Mouse (Mus musculus): Measurements from ENCODE around the gene Cldn17. TPM values are rescaled to one million over a fixed set of nuclear protein-coding genes. Genes with fewer than 3 reads are reported as not detected.

Cldn17 gene
- not detected in 2 replicates for polyA plus RNA-seq (2015; fragmentation: Nextera tagmentation; extraction: Ambion mirVana)

GRCm38 (mm10) chr16:88506878-88507277 lies at the start of gene Cldn17:
Gene Cldn17 (minus strand): TSS chr16:88506978.
- 67% methylated on average over 6 of the region's 6 CpGs for WGBS (ENCODE audit: insufficient replicate concordance)
- no peak within 1 kb of the TSS for H3K4me2 ChIP-seq
- H3K27ac ChIP-seq, result no peak within 1 kb of the TSS
- no peak for DNase-seq
- no peaks in the 10 kb centered on the region for H3K9me3 ChIP-seq (replicated peaks)
- no peak within 1 kb of the TSS for H3K4me3 ChIP-seq (replicated peaks)
- H3K4me1 ChIP-seq (replicated peaks), result no peaks in the 10 kb centered on the region
- ATAC-seq (ENCODE audit: low read depth), result no peak
- no peaks in the 10 kb centered on the region for H3K27me3 ChIP-seq
- no peaks in the 10 kb centered on the region for H3K36me3 ChIP-seq
- H3K9ac ChIP-seq, result no peak within 1 kb of the TSS

GRCm38 (mm10) chr16:88542488-88542887 lies 35.7 kb upstream of the Cldn17 start:
- H3K9ac ChIP-seq, result no peak overlapping the region
- DNase-seq, result no peak
- no peaks in the 10 kb centered on the region for H3K27me3 ChIP-seq
- H3K27ac ChIP-seq, result no peak overlapping the region
- H3K4me2 ChIP-seq, result no peak overlapping the region
- ATAC-seq (ENCODE audit: low read depth), result no peak
- H3K9me3 ChIP-seq (replicated peaks), result no peaks in the 10 kb centered on the region
- H3K36me3 ChIP-seq, result no peaks in the 10 kb centered on the region
- H3K4me1 ChIP-seq (replicated peaks), result no peaks in the 10 kb centered on the region
- H3K4me3 ChIP-seq (replicated peaks), result no peak overlapping the region
- WGBS (ENCODE audit: insufficient replicate concordance), result 41% methylated on average over 6 of the region's 6 CpGs

GRCm38 (mm10) chr16:88539841-88540487 lies 33.2 kb upstream of the Cldn17 start:
- H3K36me3 ChIP-seq, result no peaks in the 10 kb centered on the region
- DNase-seq (no peak), ATAC-seq (ENCODE audit: low read depth) (no peak)
- no peaks in the 10 kb centered on the region for H3K4me1 ChIP-seq (replicated peaks)
- H3K27ac ChIP-seq, result no peak overlapping the region
- H3K9me3 ChIP-seq (replicated peaks), result no peaks in the 10 kb centered on the region
- H3K4me3 ChIP-seq (replicated peaks), result no peak overlapping the region
- H3K9ac ChIP-seq, result no peak overlapping the region
- 36% methylated on average over 3 of the region's 3 CpGs for WGBS (ENCODE audit: insufficient replicate concordance)
- no peak overlapping the region for H3K4me2 ChIP-seq
- no peaks in the 10 kb centered on the region for H3K27me3 ChIP-seq

GRCm38 (mm10) chr16:88511348-88511747 lies 4.6 kb upstream of the Cldn17 start:
- Histone ChIP-seq H3K27me3 (no peaks in the 10 kb centered on the region), H3K27ac (no peak overlapping the region), H3K9me3 (replicated peaks) (no peaks in the 10 kb centered on the region), H3K36me3 (no peaks in the 10 kb centered on the region), H3K4me3 (replicated peaks) (no peak overlapping the region), H3K4me2 (no peak overlapping the region), H3K4me1 (replicated peaks) (no peaks in the 10 kb centered on the region), H3K9ac (no peak overlapping the region)
- DNase-seq, result no peak
- no peak for ATAC-seq (ENCODE audit: low read depth)

GRCm38 (mm10) chr16:88508150-88508549 lies 1.4 kb upstream of the Cldn17 start:
- H3K4me2 ChIP-seq, result no peak overlapping the region
- no peaks in the 10 kb centered on the region for H3K27me3 ChIP-seq
- H3K36me3 ChIP-seq, result no peaks in the 10 kb centered on the region
- no peak for ATAC-seq (ENCODE audit: low read depth)
- no peak for DNase-seq
- no peaks in the 10 kb centered on the region for H3K9me3 ChIP-seq (replicated peaks)
- no peak overlapping the region for H3K4me3 ChIP-seq (replicated peaks)
- H3K4me1 ChIP-seq (replicated peaks), result no peaks in the 10 kb centered on the region
- H3K9ac ChIP-seq, result no peak overlapping the region
- WGBS (ENCODE audit: insufficient replicate concordance), result 30% methylated on average over 4 of the region's 4 CpGs
- no peak overlapping the region for H3K27ac ChIP-seq

GRCm38 (mm10) chr16:88506338-88506737 lies 440 bp downstream of the Cldn17 start:
- no peak overlapping the region for H3K27ac ChIP-seq
- no peak overlapping the region for H3K4me2 ChIP-seq
- H3K9me3 ChIP-seq (replicated peaks), result no peaks in the 10 kb centered on the region
- no peaks in the 10 kb centered on the region for H3K4me1 ChIP-seq (replicated peaks)
- H3K36me3 ChIP-seq, result no peaks in the 10 kb centered on the region
- DNase-seq (no peak), ATAC-seq (ENCODE audit: low read depth) (no peak)
- H3K4me3 ChIP-seq (replicated peaks), result no peak overlapping the region
- 83% methylated on average over 11 of the region's 11 CpGs for WGBS (ENCODE audit: insufficient replicate concordance)
- no peaks in the 10 kb centered on the region for H3K27me3 ChIP-seq
- no peak overlapping the region for H3K9ac ChIP-seq

- Histone ChIP-seq H3K9ac (no peak overlapping the region), H3K4me3 (replicated peaks) (no peak overlapping the region), H3K27ac (no peak overlapping the region), H3K27me3 (no peaks in the 10 kb centered on the region), H3K9me3 (replicated peaks) (no peaks in the 10 kb centered on the region), H3K4me1 (replicated peaks) (no peaks in the 10 kb centered on the region), H3K36me3 (no peaks in the 10 kb centered on the region), H3K4me2 (no peak overlapping the region)
- no peak for ATAC-seq (ENCODE audit: low read depth)
- no peak for DNase-seq
Observed at GRCm38 (mm10) chr16:88488096-88488495, 18.7 kb downstream of the Cldn17 start.

- H3K27me3 ChIP-seq, result no peaks in the 10 kb centered on the region
- no peak overlapping the region for H3K27ac ChIP-seq
- ATAC-seq (ENCODE audit: low read depth) (no peak), DNase-seq (no peak)
- no peak overlapping the region for H3K9ac ChIP-seq
- no peaks in the 10 kb centered on the region for H3K4me1 ChIP-seq (replicated peaks)
- no peaks in the 10 kb centered on the region for H3K36me3 ChIP-seq
- no peak overlapping the region for H3K4me3 ChIP-seq (replicated peaks)
- H3K9me3 ChIP-seq (replicated peaks), result no peaks in the 10 kb centered on the region
- 39% methylated on average over 3 of the region's 3 CpGs for WGBS (ENCODE audit: insufficient replicate concordance)
- H3K4me2 ChIP-seq, result no peak overlapping the region
Observed at GRCm38 (mm10) chr16:88480011-88480774, 26.6 kb downstream of the Cldn17 start.

- Histone ChIP-seq H3K36me3 (no peaks in the 10 kb centered on the region), H3K27ac (no peak overlapping the region), H3K9me3 (replicated peaks) (no peaks in the 10 kb centered on the region), H3K4me3 (replicated peaks) (no peak overlapping the region), H3K9ac (no peak overlapping the region), H3K4me2 (no peak overlapping the region), H3K4me1 (replicated peaks) (no peaks in the 10 kb centered on the region), H3K27me3 (no peaks in the 10 kb centered on the region)
- DNase-seq, result no peak
- ATAC-seq (ENCODE audit: low read depth), result no peak
- 80% methylated on average over 3 of the region's 3 CpGs for WGBS (ENCODE audit: insufficient replicate concordance)
Observed at GRCm38 (mm10) chr16:88463235-88463634, 43.5 kb downstream of the Cldn17 start.

Other genes with a start within 250 kb of the Cldn17 start
- gene Grik1, start 216.7 kb downstream of the Cldn17 start, polyA plus RNA-seq (2015; fragmentation: Nextera tagmentation; extraction: Ambion mirVana), result 0.02 TPM in 1 of 2 replicates, not detected in the other
- gene Cldn8, start 56.2 kb upstream of the Cldn17 start, polyA plus RNA-seq (2015; fragmentation: Nextera tagmentation; extraction: Ambion mirVana), result 0.06 TPM in 1 of 2 replicates, not detected in the other
- not detected in 2 replicates for gene Krtap24-1, start 105.3 kb upstream of the Cldn17 start, polyA plus RNA-seq (2015; fragmentation: Nextera tagmentation; extraction: Ambion mirVana)
- gene 2310079G19Rik, start 120.7 kb upstream of the Cldn17 start, polyA plus RNA-seq (2015; fragmentation: Nextera tagmentation; extraction: Ambion mirVana), result not detected in 2 replicates
- not detected in 2 replicates for gene Krtap26-1, start 140.8 kb upstream of the Cldn17 start, polyA plus RNA-seq (2015; fragmentation: Nextera tagmentation; extraction: Ambion mirVana)
- not detected in 2 replicates for gene Krtap27-1, start 164.7 kb upstream of the Cldn17 start, polyA plus RNA-seq (2015; fragmentation: Nextera tagmentation; extraction: Ambion mirVana)
- not detected in 2 replicates for gene 2310061N02Rik, start 201.0 kb upstream of the Cldn17 start, polyA plus RNA-seq (2015; fragmentation: Nextera tagmentation; extraction: Ambion mirVana)
- gene Krtap13-1, start 221.9 kb upstream of the Cldn17 start, polyA plus RNA-seq (2015; fragmentation: Nextera tagmentation; extraction: Ambion mirVana), result not detected in 2 replicates
- not detected in 2 replicates for gene Krtap13, start 244.7 kb upstream of the Cldn17 start, polyA plus RNA-seq (2015; fragmentation: Nextera tagmentation; extraction: Ambion mirVana)

Data from liver, embryonic 13.5 days (tissue).